1 mouse cellular context compared by ENCODE assay signal in the genomic region with DNA sequence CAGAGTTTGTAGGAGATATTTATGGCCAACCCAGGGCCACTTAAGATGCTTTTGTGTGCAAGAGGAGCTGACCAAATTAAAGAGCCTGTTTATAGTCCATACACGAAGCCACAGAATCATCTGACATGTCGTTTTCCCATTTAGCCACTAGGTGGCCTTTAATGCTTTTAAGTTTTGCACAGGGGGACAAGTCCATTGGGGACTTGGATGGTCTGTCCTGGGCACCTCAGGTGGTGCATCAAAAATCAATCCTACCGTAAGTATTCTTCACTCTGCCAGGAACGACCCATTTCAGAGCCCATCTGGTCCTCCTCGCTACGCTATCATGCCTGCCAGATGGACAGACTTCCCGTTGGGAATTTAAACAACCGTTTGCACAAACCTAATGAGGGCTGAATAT.
TF ChIP-seq lines count a peak whose summit lies in the region.

No protein-coding gene starts in this region.

TF ChIP-seq in CH12.LX, 34 proteins besides CTCF, POLR2A, EP300 and RAD21 (continued from another document):
- TF ChIP-seq CHD1 (IDR thresholded peaks at IDR 0.05; ENCODE audit: low read depth, low read length) = no peak
